In genomic region chr15:62470683-62471331, GRCm38 (mm10) we compare ENCODE assay signal across 21 mouse cellular contexts.
DNase-seq lines count a peak whose midpoint lies in the region; ATAC-seq lines count a peak whose summit lies in the region.
"Had no signal": no experiment of that assay in that cellular context is flagged by ENCODE, and none has a peak within 500 bp of the region (broad histone marks: within the 10 kb centered on the region; RNA-seq: fewer than 3 reads in every experiment).

No protein-coding gene starts in this region.

- H3K9ac ChIP-seq in forebrain, embryonic 11.5 days (ENCODE audit: low read length) = no peak overlapping the region
- H3K9ac ChIP-seq in forebrain, embryonic 16.5 days (replicated peaks; ENCODE audit: low read depth, low read length) = no peak overlapping the region
- H3K9ac ChIP-seq in hindbrain, embryonic 13.5 days = no peak overlapping the region
- H3K9ac ChIP-seq: embryonic facial prominence, embryonic 12.5 days; heart, embryonic 12.5 days; intestine, embryonic 15.5 days; limb, embryonic 12.5 days; liver, embryonic 13.5 days; lung, embryonic 15.5 days had no signal

- WGBS in forebrain, embryonic 11.5 days = 28% methylated on average over 7 of the region's 7 CpGs
- WGBS in forebrain, embryonic 16.5 days = 29% methylated on average over 7 of the region's 7 CpGs
- 17% methylated on average over 7 of the region's 7 CpGs for WGBS in hindbrain, embryonic 13.5 days

- ATAC-seq in forebrain, embryonic 11.5 days (replicated peaks; ENCODE audit: low FRiP score) = 0 out of 2 replicates have a peak, but pooled peaks have one; percentile 21
- no peak for ATAC-seq in forebrain, embryonic 16.5 days
- peak; percentile 57; the same call in 1 of the 2 replicates for ATAC-seq in hindbrain, embryonic 13.5 days (ENCODE audit: low FRiP score)
- ATAC-seq: intestine, embryonic 15.5 days had no signal

- no peaks in the 10 kb centered on the region for H3K4me1 ChIP-seq in forebrain, embryonic 11.5 days (replicated peaks; ENCODE audit: control insufficient read depth, insufficient read depth, low read length)
- H3K4me1 ChIP-seq in forebrain, embryonic 16.5 days (replicated peaks; ENCODE audit: control insufficient read depth, insufficient read depth, low read length) = no peaks in the 10 kb centered on the region
- H3K4me1 ChIP-seq in hindbrain, embryonic 13.5 days (replicated peaks) = peaks cover 5% of the 10 kb centered on the region
- H3K4me1 ChIP-seq: embryonic facial prominence, embryonic 12.5 days; heart, embryonic 12.5 days; intestine, embryonic 15.5 days; limb, embryonic 12.5 days; liver, embryonic 13.5 days; lung, embryonic 15.5 days had no signal

- no peak overlapping the region for H3K27ac ChIP-seq in forebrain, embryonic 11.5 days (ENCODE audit: low read depth, low read length)
- H3K27ac ChIP-seq in forebrain, embryonic 16.5 days (ENCODE audit: low read length) = no peak overlapping the region
- H3K27ac ChIP-seq in hindbrain, embryonic 13.5 days = no peak overlapping the region
- H3K27ac ChIP-seq: embryonic facial prominence, embryonic 12.5 days; intestine, embryonic 15.5 days; limb, embryonic 12.5 days; liver, embryonic 13.5 days; lung, embryonic 15.5 days; macrophage had no signal

- DNase-seq in forebrain, embryonic 11.5 days (ENCODE audit: low spot score) = no peak
- peak; percentile 74 for DNase-seq in embryo, embryonic 10.5 days (ENCODE audit: low spot score)
- peak; percentile 57 for DNase-seq in neural tube, embryonic 10.5 days (ENCODE audit: extremely low spot score, low spot score)
- no peak for DNase-seq in cerebellum, adult 18-20 months
- DNase-seq in heart, adult 9 months (ENCODE audit: low spot score in 2 of 2) = no peak
- no peak for DNase-seq in kidney, adult 18-20 months
- DNase-seq: adrenal gland, adult 8-10 months; cerebellum, adult 8-10 months; gastrocnemius, postnatal 36 days; heart, postnatal 36 days; liver, embryonic 13.5 days; right cerebral cortex, postnatal 14 days had no signal

- H3K4me3 ChIP-seq in forebrain, embryonic 11.5 days (ENCODE audit: low read depth, low read length) = no peak overlapping the region
- no peak overlapping the region for H3K4me3 ChIP-seq in forebrain, embryonic 16.5 days (replicated peaks; ENCODE audit: low read length)
- H3K4me3 ChIP-seq in hindbrain, embryonic 13.5 days = no peak overlapping the region
- H3K4me3 ChIP-seq: embryonic facial prominence, embryonic 12.5 days; heart, embryonic 12.5 days; intestine, embryonic 15.5 days; limb, embryonic 12.5 days; liver, embryonic 13.5 days; lung, embryonic 15.5 days; myocyte had no signal

- H3K9me3 ChIP-seq in forebrain, embryonic 11.5 days (ENCODE audit: control insufficient read depth, low read length) = no peaks in the 10 kb centered on the region
- H3K9me3 ChIP-seq in forebrain, embryonic 16.5 days (ENCODE audit: control insufficient read depth, low read length) = no peaks in the 10 kb centered on the region
- no peaks in the 10 kb centered on the region for H3K9me3 ChIP-seq in hindbrain, embryonic 13.5 days
- H3K9me3 ChIP-seq: embryonic facial prominence, embryonic 12.5 days; heart, embryonic 12.5 days; intestine, embryonic 15.5 days; limb, embryonic 12.5 days; liver, embryonic 13.5 days; lung, embryonic 15.5 days had no signal

- no peaks in the 10 kb centered on the region for H3K36me3 ChIP-seq in forebrain, embryonic 11.5 days (ENCODE audit: control insufficient read depth, insufficient read depth, low read length)
- H3K36me3 ChIP-seq in forebrain, embryonic 16.5 days (ENCODE audit: control insufficient read depth, insufficient read depth) = no peaks in the 10 kb centered on the region
- no peaks in the 10 kb centered on the region for H3K36me3 ChIP-seq in hindbrain, embryonic 13.5 days
- H3K36me3 ChIP-seq: embryonic facial prominence, embryonic 12.5 days; heart, embryonic 12.5 days; intestine, embryonic 15.5 days; limb, embryonic 12.5 days; liver, embryonic 13.5 days; lung, embryonic 15.5 days had no signal

- H3K27me3 ChIP-seq in forebrain, embryonic 11.5 days (ENCODE audit: control insufficient read depth, insufficient read depth, low read length) = no peaks in the 10 kb centered on the region
- H3K27me3 ChIP-seq in forebrain, embryonic 16.5 days (replicated peaks; ENCODE audit: control insufficient read depth, insufficient read depth, low read length) = no peaks in the 10 kb centered on the region
- H3K27me3 ChIP-seq in hindbrain, embryonic 13.5 days = peaks cover 27% of the 10 kb centered on the region
- H3K27me3 ChIP-seq: embryonic facial prominence, embryonic 12.5 days; heart, embryonic 12.5 days; intestine, embryonic 15.5 days; limb, embryonic 12.5 days; liver, embryonic 13.5 days; lung, embryonic 15.5 days had no signal

- no peak overlapping the region for H3K4me2 ChIP-seq in forebrain, embryonic 11.5 days (ENCODE audit: low read depth, low read length, severe bottlenecking)
- H3K4me2 ChIP-seq in forebrain, embryonic 16.5 days (ENCODE audit: low read length) = no peak overlapping the region
- H3K4me2 ChIP-seq in hindbrain, embryonic 13.5 days = no peak overlapping the region
- H3K4me2 ChIP-seq: embryonic facial prominence, embryonic 12.5 days; heart, embryonic 12.5 days; intestine, embryonic 15.5 days; limb, embryonic 12.5 days; liver, embryonic 13.5 days; lung, embryonic 15.5 days had no signal

Comparison
In these comparisons a context has a peak if more than half of its experiments do, and no peak if none do; other contexts are left out.
1. DNase-seq: peak in embryo, embryonic 10.5 days (single experiment) and neural tube, embryonic 10.5 days (single experiment); none in forebrain, embryonic 11.5 days (single experiment), cerebellum, adult 18-20 months (0 of 2), heart, adult 9 months (0 of 2) and kidney, adult 18-20 months (single experiment).